Mouse (Mus musculus) hindbrain, embryonic 14.5 days (tissue): Measurements from ENCODE around the gene Tmem161a. TPM values are rescaled to one million over a fixed set of nuclear protein-coding genes. Genes with fewer than 3 reads are reported as not detected.

Experiments
- ATAC-seq: fragments of 200-750 bp; cut with Nextera tagmentation; 2 replicates; pipeline ENCODE4 v1.8.0; 2017; ENCODE audit warnings: moderate number of reproducible peaks, mild to moderate bottlenecking, moderate TSS enrichment, moderate library complexity; ENCODE audit not compliant: low FRiP score
- DNase-seq: peaks from one replicate; pipeline ENCODE4 v3.0.0-alpha.2; 2015; ENCODE audit warnings: low spot score
- H3K27ac ChIP-seq: fragments of 300-500 bp; sonication (generic); 2 replicates; pipeline ENCODE4 v1.5.1; 2014; ENCODE audit warnings: mild to moderate bottlenecking, moderate library complexity
- H3K27me3 ChIP-seq: fragments of 300-500 bp; sonication (generic); 2 replicates; pipeline ENCODE4 v1.6.1; 2014; ENCODE audit warnings: mild to moderate bottlenecking, low read length, mixed read lengths; ENCODE audit not compliant: control insufficient read depth, insufficient read depth
- H3K36me3 ChIP-seq: fragments of 300-500 bp; sonication (generic); replicated peaks from 2 replicates; pipeline ENCODE4 v1.6.1; 2014; ENCODE audit not compliant: control insufficient read depth, insufficient read depth
- H3K4me1 ChIP-seq: fragments of 300-500 bp; sonication (generic); replicated peaks from 2 replicates; pipeline ENCODE4 v1.6.1; 2014; ENCODE audit warnings: antibody characterized with exemption, low read length, mixed read lengths; ENCODE audit not compliant: control insufficient read depth, insufficient read depth
- H3K4me2 ChIP-seq: fragments of 300-500 bp; sonication (generic); replicated peaks from 2 replicates; pipeline ENCODE4 v1.6.1; 2014; ENCODE audit warnings: mild to moderate bottlenecking, moderate library complexity
- H3K4me3 ChIP-seq: fragments of 300-500 bp; sonication (generic); replicated peaks from 2 replicates; pipeline ENCODE4 v1.5.1; 2014; ENCODE audit warnings: mild to moderate bottlenecking, low read length
- H3K9ac ChIP-seq: fragments of 300-500 bp; sonication (generic); 2 replicates; pipeline ENCODE4 v1.6.1; 2014
- H3K9me3 ChIP-seq: fragments of 300-500 bp; sonication (generic); 2 replicates; pipeline ENCODE4 v1.6.1; 2016; ENCODE audit warnings: low read length; ENCODE audit not compliant: control insufficient read depth
- WGBS: fragments of 180-500 bp; shearing (Covaris S2); extraction: QIAGEN DNeasy Blood & Tissue Kit; methylation state at CpG from one replicate; pipeline ENCODE4 v1.1.7; 2014; 5-methylcytosine and 5-hydroxymethylcytosine counted together
- polyA plus RNA-seq: library from polyadenylated mRNA; unstranded; fragments of >200 nt; fragmentation: Nextera tagmentation; extraction: Ambion mirVana; gene quantifications from 2 replicates; pipeline ENCODE4 v1.2.1, GENCODE M21; 2014

The Tmem161a gene
- polyA plus RNA-seq, 1 experiment from 2014 or later = 39.9 TPM

GRCm38 (mm10) chr8:70174079-70174478 is 1.9 kb downstream of the Tmem161a start:
- no peak overlapping the region for H3K27ac ChIP-seq
- H3K27me3 ChIP-seq = no peaks in the 10 kb centered on the region
- ATAC-seq (no peak), DNase-seq (no peak)
- H3K4me3 ChIP-seq = no peak overlapping the region
- peaks cover 8% of the 10 kb centered on the region; the same call in 1 of the 2 replicates for H3K36me3 ChIP-seq
- H3K9me3 ChIP-seq = no peaks in the 10 kb centered on the region
- H3K9ac ChIP-seq = no peak overlapping the region
- WGBS = 94% methylated on average over 7 of the region's 7 CpGs
- peaks cover 14% of the 10 kb centered on the region for H3K4me1 ChIP-seq
- no peak overlapping the region for H3K4me2 ChIP-seq

- ATAC-seq (no peak), DNase-seq (no peak)
- Histone ChIP-seq H3K27me3 (no peaks in the 10 kb centered on the region), H3K9ac (no peak overlapping the region), H3K9me3 (no peaks in the 10 kb centered on the region), H3K36me3 (peaks cover 29% of the 10 kb centered on the region), H3K4me3 (no peak overlapping the region), H3K4me2 (no peak overlapping the region), H3K27ac (no peak overlapping the region), H3K4me1 (peaks cover 2% of the 10 kb centered on the region; the same call in 1 of the 2 replicates)
- 90% methylated on average over 2 of the region's 2 CpGs for WGBS
Observed at GRCm38 (mm10) chr8:70178231-70178630, 6.1 kb downstream of the Tmem161a start.

GRCm38 (mm10) chr8:70179082-70179481 is 6.9 kb downstream of the Tmem161a start:
- WGBS = over 99% methylated on average over 4 of the region's 4 CpGs
- H3K36me3 ChIP-seq = peaks cover 29% of the 10 kb centered on the region
- ATAC-seq = no peak

GRCm38 (mm10) chr8:70181212-70181902 is 9.2 kb downstream of the Tmem161a start:
- Histone ChIP-seq H3K27ac (no peak overlapping the region), H3K4me3 (no peak overlapping the region), H3K27me3 (no peaks in the 10 kb centered on the region), H3K9ac (no peak overlapping the region), H3K4me2 (no peak overlapping the region), H3K36me3 (peaks cover 29% of the 10 kb centered on the region), H3K9me3 (no peaks in the 10 kb centered on the region), H3K4me1 (no peaks in the 10 kb centered on the region)
- DNase-seq (no peak), ATAC-seq (no peak)
- WGBS = 89% methylated on average over 16 of the region's 16 CpGs

More at GRCm38 (mm10) chr8:70179082-70179481, 6.9 kb downstream of the Tmem161a start:
- Histone ChIP-seq H3K27ac (no peak overlapping the region), H3K4me1 (no peaks in the 10 kb centered on the region), H3K27me3 (no peaks in the 10 kb centered on the region), H3K9ac (no peak overlapping the region), H3K4me3 (no peak overlapping the region), H3K4me2 (no peak overlapping the region), H3K9me3 (no peaks in the 10 kb centered on the region)
- DNase-seq = no peak

GRCm38 (mm10) chr8:70181903-70182252 is 9.7 kb downstream of the Tmem161a start:
- Histone ChIP-seq H3K4me2 (no peak overlapping the region), H3K27ac (no peak overlapping the region), H3K9me3 (no peaks in the 10 kb centered on the region), H3K36me3 (peaks cover 29% of the 10 kb centered on the region), H3K4me1 (no peaks in the 10 kb centered on the region), H3K27me3 (no peaks in the 10 kb centered on the region), H3K9ac (no peak overlapping the region), H3K4me3 (no peak overlapping the region)
- no peak for ATAC-seq
- DNase-seq = no peak
- 67% methylated on average over 2 of the region's 2 CpGs for WGBS

- H3K27ac ChIP-seq = no peak overlapping the region
- no peaks in the 10 kb centered on the region for H3K27me3 ChIP-seq
- no peak for DNase-seq
- H3K36me3 ChIP-seq = peaks cover 21% of the 10 kb centered on the region
- no peaks in the 10 kb centered on the region for H3K9me3 ChIP-seq
- H3K4me2 ChIP-seq = no peak overlapping the region
- WGBS = 93% methylated on average over 4 of the region's 4 CpGs
- no peak overlapping the region for H3K9ac ChIP-seq
- no peak for ATAC-seq
- H3K4me3 ChIP-seq = no peak overlapping the region
- no peaks in the 10 kb centered on the region for H3K4me1 ChIP-seq
Observed at GRCm38 (mm10) chr8:70183194-70183593, 11.0 kb downstream of the Tmem161a start.

GRCm38 (mm10) chr8:70188707-70189106 is 16.6 kb downstream of the Tmem161a start:
- Histone ChIP-seq H3K9ac (no peak overlapping the region), H3K36me3 (peaks cover 16% of the 10 kb centered on the region; the same call in 1 of the 2 replicates), H3K4me2 (no peak overlapping the region), H3K4me1 (no peaks in the 10 kb centered on the region), H3K9me3 (no peaks in the 10 kb centered on the region), H3K27ac (no peak overlapping the region), H3K4me3 (no peak overlapping the region), H3K27me3 (no peaks in the 10 kb centered on the region)
- ATAC-seq (no peak), DNase-seq (no peak)
- 72% methylated on average over 7 of the region's 7 CpGs for WGBS

GRCm38 (mm10) chr8:70193238-70193637 is 21.1 kb downstream of the Tmem161a start:
- H3K27me3 ChIP-seq = no peaks in the 10 kb centered on the region
- DNase-seq (no peak), ATAC-seq (no peak)
- no peak overlapping the region for H3K4me2 ChIP-seq
- WGBS = 59% methylated on average over 5 of the region's 5 CpGs
- H3K9ac ChIP-seq = no peak overlapping the region
- no peaks in the 10 kb centered on the region for H3K4me1 ChIP-seq
- no peak overlapping the region for H3K4me3 ChIP-seq
- no peaks in the 10 kb centered on the region for H3K9me3 ChIP-seq
- peaks cover 16% of the 10 kb centered on the region; the same call in 1 of the 2 replicates for H3K36me3 ChIP-seq
- no peak overlapping the region for H3K27ac ChIP-seq

- ATAC-seq (no peak), DNase-seq (no peak)
- Histone ChIP-seq H3K9me3 (no peaks in the 10 kb centered on the region), H3K4me3 (no peak overlapping the region), H3K4me1 (no peaks in the 10 kb centered on the region), H3K36me3 (peaks cover 16% of the 10 kb centered on the region; the same call in 1 of the 2 replicates), H3K27me3 (no peaks in the 10 kb centered on the region), H3K27ac (no peak overlapping the region), H3K9ac (no peak overlapping the region), H3K4me2 (no peak overlapping the region)
- WGBS = 96% methylated on average over 3 of the region's 3 CpGs
Observed at GRCm38 (mm10) chr8:70194191-70194590, 22.0 kb downstream of the Tmem161a start.
